In genomic region chr1:55227376-55227775, GRCm38 (mm10) we compare ENCODE assay signal across 18 mouse cellular contexts. TPM values are rescaled to one million over a fixed set of nuclear protein-coding genes. Genes with fewer than 3 reads are reported as not detected.
A peak's percentile ranks its signal among the peaks of the same experiment; 100 is the strongest.
DNase-seq lines count a peak whose midpoint lies in the region; ATAC-seq lines count a peak whose summit lies in the region.
"Had no signal": no experiment of that assay in that cellular context is flagged by ENCODE, and none has a peak within 500 bp of the region (broad histone marks: within the 10 kb centered on the region; RNA-seq: fewer than 3 reads in every experiment).

No protein-coding gene starts in this region.

- H3K27me3 ChIP-seq in heart, embryonic 13.5 days (replicated peaks) = no peaks in the 10 kb centered on the region
- no peaks in the 10 kb centered on the region for H3K27me3 ChIP-seq in heart, embryonic 12.5 days (replicated peaks)
- H3K27me3 ChIP-seq in embryonic facial prominence, embryonic 12.5 days = no peaks in the 10 kb centered on the region
- H3K27me3 ChIP-seq in kidney, embryonic 15.5 days = peaks cover 2% of the 10 kb centered on the region; the same call in 1 of the 2 replicates

- H3K27ac ChIP-seq in heart, embryonic 13.5 days (replicated peaks) = no peak overlapping the region
- H3K27ac ChIP-seq in heart, embryonic 12.5 days (ENCODE audit: poor library complexity, severe bottlenecking) = no peak overlapping the region
- no peak overlapping the region for H3K27ac ChIP-seq in embryonic facial prominence, embryonic 12.5 days
- no peak overlapping the region for H3K27ac ChIP-seq in kidney, embryonic 15.5 days

- peaks cover 16% of the 10 kb centered on the region for H3K4me1 ChIP-seq in heart, embryonic 13.5 days
- peaks cover under 1% of the 10 kb centered on the region for H3K4me1 ChIP-seq in heart, embryonic 12.5 days (replicated peaks)
- H3K4me1 ChIP-seq in embryonic facial prominence, embryonic 12.5 days = peaks cover 14% of the 10 kb centered on the region
- 0 out of 2 replicates have a peak, but pooled peaks cover 2% of the 10 kb centered on the region for H3K4me1 ChIP-seq in kidney, embryonic 15.5 days

- peak; percentile 1 for DNase-seq in lung, postnatal 10 days
- no peak for DNase-seq in lung, postnatal 25 days (ENCODE audit: low spot score)
- DNase-seq: adrenal gland, postnatal 25 days; cerebellum, adult 11 months; cerebellum, postnatal 14 days; embryo, embryonic 11 days; forebrain, postnatal 0 days; kidney, postnatal 4 days; liver, postnatal 0 days; right cerebral cortex, postnatal 4 days; thymus, postnatal 14 days had no signal

- no peak for ATAC-seq in heart, embryonic 13.5 days (ENCODE audit: extremely low read depth, insufficient number of reproducible peaks, low FRiP score, low TSS enrichment)
- ATAC-seq in heart, embryonic 12.5 days (ENCODE audit: insufficient number of reproducible peaks, low FRiP score) = no peak
- no peak for ATAC-seq in embryonic facial prominence, embryonic 12.5 days (ENCODE audit: insufficient number of reproducible peaks, insufficient read depth, low FRiP score, low TSS enrichment)
- no peak for ATAC-seq in inflammation-experienced regulatory T-cells, adult 6 months
- ATAC-seq in kidney, embryonic 15.5 days (replicated peaks; ENCODE audit: low FRiP score) = no peak
- ATAC-seq: forebrain, postnatal 0 days; liver, postnatal 0 days had no signal

- H3K4me3 ChIP-seq in heart, embryonic 13.5 days = no peak overlapping the region
- no peak overlapping the region for H3K4me3 ChIP-seq in heart, embryonic 12.5 days
- no peak overlapping the region for H3K4me3 ChIP-seq in embryonic facial prominence, embryonic 12.5 days
- H3K4me3 ChIP-seq in kidney, embryonic 15.5 days (replicated peaks) = no peak overlapping the region
- H3K4me3 ChIP-seq: erythroblast, embryonic 14.5 days had no signal

- H3K9ac ChIP-seq in heart, embryonic 13.5 days = no peak overlapping the region
- H3K9ac ChIP-seq in heart, embryonic 12.5 days = no peak overlapping the region
- H3K9ac ChIP-seq in embryonic facial prominence, embryonic 12.5 days = no peak overlapping the region
- H3K9ac ChIP-seq in kidney, embryonic 15.5 days = no peak overlapping the region
- H3K9ac ChIP-seq: forebrain, postnatal 0 days had no signal

- H3K4me2 ChIP-seq in heart, embryonic 13.5 days = peak overlapping the region; percentile 18; the same call in 1 of the 2 replicates
- H3K4me2 ChIP-seq in heart, embryonic 12.5 days = no peak overlapping the region
- 0 out of 2 replicates have a peak overlapping the region, but pooled peaks have one; percentile 21 for H3K4me2 ChIP-seq in embryonic facial prominence, embryonic 12.5 days (replicated peaks)
- H3K4me2 ChIP-seq in kidney, embryonic 15.5 days = no peak overlapping the region

- WGBS in heart, embryonic 13.5 days = 54% methylated on average over 1 of the region's 1 CpGs
- 57% methylated on average over 1 of the region's 1 CpGs for WGBS in heart, embryonic 12.5 days
- WGBS in embryonic facial prominence, embryonic 12.5 days = 39% methylated on average over 1 of the region's 1 CpGs
- WGBS in kidney, embryonic 15.5 days = 29% methylated on average over 1 of the region's 1 CpGs

- H3K9me3 ChIP-seq in heart, embryonic 13.5 days = no peaks in the 10 kb centered on the region
- no peaks in the 10 kb centered on the region for H3K9me3 ChIP-seq in heart, embryonic 12.5 days (replicated peaks)
- no peaks in the 10 kb centered on the region for H3K9me3 ChIP-seq in embryonic facial prominence, embryonic 12.5 days
- no peaks in the 10 kb centered on the region for H3K9me3 ChIP-seq in kidney, embryonic 15.5 days (replicated peaks)
- H3K9me3 ChIP-seq: hindbrain, embryonic 10.5 days had no signal

- H3K36me3 ChIP-seq in heart, embryonic 13.5 days = no peaks in the 10 kb centered on the region
- no peaks in the 10 kb centered on the region for H3K36me3 ChIP-seq in heart, embryonic 12.5 days
- H3K36me3 ChIP-seq in embryonic facial prominence, embryonic 12.5 days = no peaks in the 10 kb centered on the region
- H3K36me3 ChIP-seq in kidney, embryonic 15.5 days = no peaks in the 10 kb centered on the region
- H3K36me3 ChIP-seq: hindbrain, embryonic 10.5 days had no signal

RNA-seq across cellular contexts. Expression of gene Rftn2, which starts 0.8 kb away (rescaled TPM):
- polyA plus RNA-seq in heart, embryonic 13.5 days (2015; fragmentation: Nextera tagmentation; extraction: Ambion mirVana) = 5.8 and 5.9 TPM in 2 replicates
- 6.5 and 6.8 TPM in 2 replicates for polyA plus RNA-seq in heart, embryonic 12.5 days (2016; fragmentation: Nextera tagmentation; extraction: Ambion mirVana)
- polyA plus RNA-seq in embryonic facial prominence, embryonic 12.5 days (2016; fragmentation: Nextera tagmentation; extraction: Ambion mirVana) = 26.1 and 27.9 TPM in 2 replicates
- 1 to 10 TPM; 1.4 to 4.8 (median 3.6) TPM for polyA plus RNA-seq in inflammation-experienced regulatory T-cells, adult 6 months (2017; shearing (Covaris generic))
- polyA plus RNA-seq in kidney, embryonic 15.5 days (2015; fragmentation: Nextera tagmentation; extraction: Ambion mirVana) = 7.6 and 8.4 TPM in 2 replicates
- polyA plus RNA-seq: erythroblast, embryonic 14.5 days had no signal

RNA-seq across cellular contexts. Expression of gene Mars2, which starts 9.6 kb away (rescaled TPM):
- polyA plus RNA-seq in heart, embryonic 13.5 days (2015; fragmentation: Nextera tagmentation; extraction: Ambion mirVana) = 2.9 and 3.2 TPM in 2 replicates
- polyA plus RNA-seq in heart, embryonic 12.5 days (2016; fragmentation: Nextera tagmentation; extraction: Ambion mirVana) = 4.0 and 4.1 TPM in 2 replicates
- polyA plus RNA-seq in embryonic facial prominence, embryonic 12.5 days (2016; fragmentation: Nextera tagmentation; extraction: Ambion mirVana) = 2.8 and 3.1 TPM in 2 replicates
- polyA plus RNA-seq in inflammation-experienced regulatory T-cells, adult 6 months (2017; shearing (Covaris generic)) = 1 to 10 TPM; 2.1 to 3.5 (median 3.1) TPM
- 2.4 and 2.5 TPM in 2 replicates for polyA plus RNA-seq in kidney, embryonic 15.5 days (2015; fragmentation: Nextera tagmentation; extraction: Ambion mirVana)

Comparison
In these comparisons a context has a peak if more than half of its experiments do, and no peak if none do; other contexts are left out.
1. H3K4me2 ChIP-seq: peak in heart, embryonic 13.5 days (single experiment) and embryonic facial prominence, embryonic 12.5 days (single experiment); none in heart, embryonic 12.5 days (single experiment) and kidney, embryonic 15.5 days (single experiment).